22 mouse cellular contexts compared by ENCODE assay signal in genomic region chr9:114501913-114502312, GRCm38 (mm10). TPM values are rescaled to one million over a fixed set of nuclear protein-coding genes. Genes with fewer than 3 reads are reported as not detected.
"Had no signal": no experiment of that assay in that cellular context is flagged by ENCODE, and none has a peak within 500 bp of the region (broad histone marks: within the 10 kb centered on the region; RNA-seq: fewer than 3 reads in every experiment).

No protein-coding gene starts in this region.

- H3K4me3 ChIP-seq: midbrain, embryonic 10.5 days; midbrain, embryonic 12.5 days; myocyte; neural tube, embryonic 13.5 days; neural tube, embryonic 15.5 days had no signal

- H3K36me3 ChIP-seq: midbrain, embryonic 12.5 days; neural tube, embryonic 13.5 days; neural tube, embryonic 15.5 days had no signal

- H3K27ac ChIP-seq: midbrain, embryonic 10.5 days; midbrain, embryonic 12.5 days; neural tube, embryonic 13.5 days; neural tube, embryonic 15.5 days had no signal

- H3K9ac ChIP-seq: lung, embryonic 14.5 days; midbrain, embryonic 12.5 days; neural tube, embryonic 13.5 days; neural tube, embryonic 15.5 days had no signal

- ATAC-seq: midbrain, embryonic 16.5 days had no signal

- H3K4me1 ChIP-seq: midbrain, embryonic 12.5 days had no signal

- DNase-seq: lung, embryonic 14.5 days; lung, postnatal 10 days; lung, postnatal 4 days; midbrain, embryonic 14.5 days; retina, postnatal 1 day; right cerebral cortex, adult 18-20 months; right cerebral cortex, postnatal 25 days; right cerebral cortex, postnatal 4 days; spleen, adult 18-20 months; thymus, adult 18-20 months; thymus, postnatal 14 days; thymus, postnatal 36 days had no signal

- H3K9me3 ChIP-seq: midbrain, embryonic 10.5 days; midbrain, embryonic 12.5 days; neural tube, embryonic 13.5 days; neural tube, embryonic 15.5 days had no signal

- H3K27me3 ChIP-seq: neural tube, embryonic 13.5 days had no signal

- H3K4me2 ChIP-seq: lung, embryonic 14.5 days; midbrain, embryonic 12.5 days; neural tube, embryonic 13.5 days; neural tube, embryonic 15.5 days had no signal

RNA-seq across cellular contexts. Expression of gene Ccr4, which starts 2.8 kb away (rescaled TPM):
- polyA plus RNA-seq: lung, embryonic 14.5 days; midbrain, embryonic 10.5 days; midbrain, embryonic 12.5 days; midbrain, embryonic 14.5 days; midbrain, embryonic 16.5 days; myocyte; neural tube, embryonic 11.5 days; neural tube, embryonic 13.5 days; neural tube, embryonic 15.5 days; stomach, embryonic 14.5 days had no signal

RNA-seq across cellular contexts. Expression of gene C130032M10Rik, which starts 13.6 kb away (rescaled TPM):
- polyA plus RNA-seq: lung, embryonic 14.5 days; midbrain, embryonic 14.5 days; midbrain, embryonic 16.5 days; neural tube, embryonic 11.5 days; neural tube, embryonic 13.5 days; neural tube, embryonic 15.5 days; small intestine, adult 2 months; stomach, embryonic 14.5 days; thymus, postnatal 0 days had no signal
